Mouse (Mus musculus) thymus, postnatal 25 days (tissue): ENCODE measurements around the gene Cdk17.

Experiments
- DNase-seq: peaks from one replicate; pipeline ENCODE4 v3.0.0; 2022

The Cdk17 gene

GRCm38 (mm10) chr10:93264001-93264400 is 103.3 kb downstream of the Cdk17 start:
- no peak for DNase-seq

DNA sequence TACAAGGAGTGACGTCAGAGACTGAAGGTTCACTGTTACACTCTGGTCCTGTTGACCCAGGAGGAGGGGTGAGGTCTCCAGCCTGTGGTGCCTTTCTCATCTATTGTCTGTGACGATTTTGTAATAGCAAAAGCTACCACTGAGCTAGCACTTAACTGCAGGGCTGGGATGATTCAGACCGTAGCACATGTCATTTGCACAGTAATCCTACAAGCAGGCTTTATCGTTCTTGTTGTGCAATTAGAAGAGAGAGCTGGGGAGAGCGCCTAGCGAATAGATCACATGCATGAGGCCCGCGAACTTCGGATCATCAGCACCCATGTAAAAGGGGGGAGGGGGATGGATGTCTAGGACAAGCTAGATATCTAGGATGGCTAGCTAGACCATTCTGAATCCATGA is 105.2 kb downstream of the Cdk17 start:
- DNase-seq = no peak

- no peak for DNase-seq
Observed at GRCm38 (mm10) chr10:93266521-93266920, 105.8 kb downstream of the Cdk17 start.

GRCm38 (mm10) chr10:93267509-93267908 is 106.8 kb downstream of the Cdk17 start:
- no peak for DNase-seq

DNA sequence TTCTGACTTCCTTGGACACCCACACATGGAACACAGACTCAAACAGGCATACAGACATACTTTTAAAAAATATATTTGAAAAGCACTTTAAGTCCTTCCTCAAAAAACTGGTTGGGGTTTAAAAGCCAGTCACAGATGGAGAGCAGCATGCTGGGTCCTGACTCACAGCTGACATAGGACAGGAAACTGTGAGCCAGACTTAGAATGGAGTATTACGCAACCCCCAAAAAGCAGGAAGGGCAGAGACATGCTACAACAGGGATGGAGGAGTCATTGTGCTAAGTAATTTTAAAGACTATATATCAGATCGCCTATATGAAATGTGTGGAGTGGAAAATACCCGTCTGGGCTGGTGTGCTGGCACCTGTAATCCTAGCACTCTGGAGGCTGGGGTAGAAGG is 107.7 kb downstream of the Cdk17 start:
- DNase-seq = no peak

- no peak for DNase-seq
Observed at GRCm38 (mm10) chr10:93269744-93270143, 109.1 kb downstream of the Cdk17 start.

- no peak for DNase-seq
Observed at GRCm38 (mm10) chr10:93270889-93271460, 110.3 kb downstream of the Cdk17 start.

- DNase-seq = no peak
Observed at GRCm38 (mm10) chr10:93271831-93272230, 111.2 kb downstream of the Cdk17 start.

DNA sequence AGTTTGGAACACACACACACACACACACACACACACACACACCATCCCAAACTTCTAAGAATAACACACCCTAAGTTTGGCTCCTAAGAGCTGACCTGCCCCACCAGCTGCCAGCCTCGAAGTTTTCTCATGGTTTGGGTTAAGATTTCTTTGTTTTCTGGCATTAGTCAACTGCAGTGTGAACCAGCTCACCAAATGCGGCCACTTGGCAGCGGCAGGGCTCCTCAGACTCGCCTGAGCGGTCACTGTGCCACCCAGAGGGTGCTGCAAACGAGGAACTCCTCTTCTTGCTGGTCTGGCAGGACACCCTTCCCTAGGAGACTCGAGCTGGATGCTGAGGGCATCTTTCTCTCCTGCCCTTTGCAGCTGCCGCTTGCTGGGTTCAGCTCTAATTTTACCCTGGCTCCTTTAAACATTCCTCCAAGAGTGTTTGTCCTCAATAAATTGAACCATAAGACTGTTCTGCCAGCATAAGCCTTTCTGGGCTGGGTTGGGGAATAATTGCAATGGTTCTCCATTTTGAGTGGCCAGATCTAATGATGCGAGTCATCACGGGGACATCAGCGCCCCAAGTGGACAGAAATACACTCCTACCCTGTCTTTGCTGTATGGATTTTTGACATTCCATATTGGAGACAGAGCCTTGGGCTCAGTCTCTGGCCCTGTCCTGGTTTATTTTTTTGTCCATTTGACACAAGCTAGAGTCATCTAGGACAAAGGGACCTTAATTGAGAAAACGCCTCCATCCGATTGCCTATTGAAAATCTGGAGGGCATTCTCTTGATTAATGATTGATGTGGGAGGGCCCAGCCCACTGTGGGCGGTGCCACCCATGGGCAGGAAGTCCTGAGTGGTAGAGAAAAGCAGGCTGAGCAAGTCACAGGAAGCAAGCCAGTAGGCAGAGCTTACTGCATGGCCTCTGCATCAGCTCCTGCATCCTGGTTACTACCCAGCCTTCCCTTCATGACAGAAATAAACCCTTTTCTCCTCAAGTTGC is 112.6 kb downstream of the Cdk17 start:
- DNase-seq = peak; percentile 52

- DNase-seq = no peak
Observed at GRCm38 (mm10) chr10:93274277-93274696, 113.6 kb downstream of the Cdk17 start.

- no peak for DNase-seq
Observed at GRCm38 (mm10) chr10:93275212-93276136, 114.8 kb downstream of the Cdk17 start.

DNA sequence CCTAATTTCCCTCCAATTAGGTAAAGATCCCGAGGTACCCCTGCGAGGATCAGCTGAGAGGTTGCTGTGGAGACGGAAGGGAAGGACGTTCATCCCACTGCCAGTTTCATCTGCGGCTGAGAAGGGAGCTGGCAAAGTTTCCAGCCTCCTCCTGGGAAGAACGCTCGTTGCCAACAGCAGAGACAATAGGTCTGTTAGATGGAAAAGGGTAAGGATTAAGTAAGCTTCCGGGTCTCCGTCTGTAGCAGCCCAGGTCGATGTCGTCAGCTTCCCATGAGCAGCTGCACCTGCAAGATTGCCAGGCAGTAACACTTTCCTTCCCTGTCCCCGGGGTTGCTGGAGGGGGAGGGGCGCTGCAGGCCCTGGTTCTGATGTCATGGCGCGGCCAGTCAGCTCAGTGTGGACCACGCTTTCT is 115.7 kb downstream of the Cdk17 start:
- no peak for DNase-seq

DNA sequence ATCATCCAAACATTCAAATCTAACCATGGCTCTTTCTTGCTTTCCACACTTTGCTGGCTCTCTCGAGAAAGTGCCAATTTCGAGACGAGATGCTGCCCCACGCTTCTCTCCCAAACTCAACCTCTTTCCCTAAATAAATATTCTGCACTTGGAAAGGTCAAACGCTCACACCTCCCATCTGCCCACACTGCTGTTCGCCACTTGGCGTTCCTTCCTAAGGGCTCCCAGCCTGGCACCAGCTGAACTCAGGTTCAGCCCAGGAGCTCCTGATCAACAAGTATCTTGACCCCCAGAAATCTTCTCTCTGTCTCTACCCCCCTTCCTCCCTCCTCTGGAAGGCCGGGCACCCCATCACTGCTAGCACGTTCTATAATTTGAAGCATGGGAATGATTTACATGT is 116.2 kb downstream of the Cdk17 start:
- no peak for DNase-seq

DNA sequence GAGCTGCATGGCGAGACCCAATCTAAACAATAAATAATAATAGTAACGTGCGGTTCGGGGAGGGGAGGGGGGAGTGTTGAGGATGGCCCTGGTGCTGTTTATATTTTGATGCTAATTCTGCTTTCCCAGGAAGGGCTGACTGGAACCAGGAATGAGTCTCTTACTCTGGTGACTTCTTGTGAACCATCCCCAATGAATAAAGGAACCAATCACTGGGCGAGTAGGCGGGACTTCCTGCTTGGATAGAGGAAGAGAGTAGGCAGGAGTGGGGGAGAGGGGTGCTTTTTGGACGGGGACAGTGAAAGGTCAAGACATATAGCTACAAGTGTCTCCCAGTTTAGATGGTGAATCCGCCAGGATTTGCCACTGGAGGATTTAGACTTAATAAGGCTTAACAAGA is 117.7 kb downstream of the Cdk17 start:
- no peak for DNase-seq

GRCm38 (mm10) chr10:93279062-93279461 is 118.4 kb downstream of the Cdk17 start:
- DNase-seq = no peak

DNA sequence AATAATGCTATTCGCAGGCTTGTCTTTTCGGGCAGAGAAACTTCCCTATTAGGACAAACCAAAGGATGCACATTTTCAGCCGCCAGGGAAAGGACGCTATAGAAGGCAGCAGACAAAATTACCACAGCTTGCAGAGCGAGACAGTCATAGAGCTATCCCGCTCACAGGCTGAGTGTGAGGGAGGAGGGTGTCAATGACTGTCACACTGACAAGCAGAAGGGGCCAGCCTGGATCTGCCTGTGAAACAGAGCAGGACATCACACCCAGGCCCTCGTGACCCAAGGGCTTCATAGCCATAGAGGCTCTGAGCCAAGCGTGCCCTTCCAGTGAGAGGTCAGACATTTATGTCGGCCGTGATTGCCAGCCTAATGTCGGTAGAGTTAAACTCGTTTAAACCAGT is 119.9 kb downstream of the Cdk17 start:
- DNase-seq = no peak

GRCm38 (mm10) chr10:93281092-93281491 is 120.4 kb downstream of the Cdk17 start:
- DNase-seq = no peak

GRCm38 (mm10) chr10:93282526-93282964 is 121.9 kb downstream of the Cdk17 start:
- no peak for DNase-seq

- peak; percentile 47 for DNase-seq
Observed at GRCm38 (mm10) chr10:93283258-93283657, 122.6 kb downstream of the Cdk17 start.

GRCm38 (mm10) chr10:93285489-93285888 is 124.8 kb downstream of the Cdk17 start:
- no peak for DNase-seq

DNA sequence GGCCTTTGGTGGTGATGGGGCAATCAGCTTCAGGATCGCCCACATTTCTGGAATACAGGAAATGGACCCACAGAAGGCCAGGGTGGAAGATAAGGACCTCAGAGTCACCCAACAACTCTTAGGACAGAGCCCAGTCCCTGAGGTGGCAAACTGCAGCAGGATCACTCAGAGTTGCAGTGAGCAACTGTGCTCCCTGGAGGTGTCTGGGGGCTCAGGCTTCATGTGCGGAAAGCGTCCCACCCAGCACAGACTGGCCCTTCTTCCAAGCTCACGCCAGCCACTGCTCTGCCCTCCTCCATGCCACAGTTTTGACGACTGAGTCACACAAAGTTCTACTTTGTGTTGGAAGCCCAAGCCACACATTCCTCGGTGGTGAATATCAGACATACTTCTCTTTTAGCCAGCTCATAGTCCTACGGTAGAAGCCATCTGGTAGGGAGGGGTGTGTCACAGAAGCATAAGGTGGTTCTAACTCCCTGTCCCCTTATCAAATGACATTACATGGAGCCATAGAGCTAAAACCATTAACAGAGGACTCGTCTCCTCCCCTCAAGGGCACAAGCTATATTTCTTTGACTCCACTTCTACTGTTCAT is 127.0 kb downstream of the Cdk17 start:
- no peak for DNase-seq

DNA sequence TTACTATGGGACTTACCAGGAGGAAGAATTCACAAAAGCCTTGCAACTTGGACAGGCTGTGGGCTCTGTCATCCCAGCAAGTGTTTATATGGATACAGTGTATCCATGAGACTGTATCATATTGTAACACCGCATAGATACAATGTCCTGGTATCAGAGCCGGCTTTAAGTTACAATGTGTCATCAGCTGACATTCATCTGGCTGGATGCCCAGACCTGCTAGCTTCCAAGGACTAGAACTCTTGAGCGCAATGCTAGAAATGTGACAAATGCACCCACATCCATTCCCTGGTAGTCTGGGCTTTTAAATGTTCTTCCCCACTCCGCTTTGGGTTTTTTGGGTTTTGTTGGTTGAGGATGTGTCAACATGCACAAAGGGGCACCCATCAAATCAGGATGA is 127.7 kb downstream of the Cdk17 start:
- no peak for DNase-seq

DNA sequence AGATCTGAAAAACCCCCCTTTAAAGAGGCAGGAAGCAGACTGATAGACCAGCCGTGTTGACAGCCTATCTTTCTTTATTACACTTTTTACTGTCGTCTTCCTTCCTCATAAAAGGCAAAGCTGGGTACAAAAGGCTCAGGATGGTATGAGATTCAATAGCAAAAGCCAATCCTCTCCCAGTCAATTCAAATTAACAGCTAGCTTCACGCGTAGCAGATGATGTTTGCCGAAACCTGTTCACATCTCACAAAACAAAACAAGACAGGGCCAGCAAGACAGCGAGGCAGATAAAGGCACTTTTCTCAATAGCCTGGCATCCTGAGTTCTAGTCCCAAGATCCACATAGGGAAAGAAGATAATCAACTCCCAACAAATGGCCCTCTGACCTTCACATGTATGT is 128.7 kb downstream of the Cdk17 start:
- no peak for DNase-seq
